Mouse (Mus musculus) stomach, embryonic 16.5 days (tissue): ENCODE measurements around the gene Mybpc2. TPM values are rescaled to one million over a fixed set of nuclear protein-coding genes. Genes with fewer than 3 reads are reported as not detected.

ENCODE experiments used
- ATAC-seq: fragments of 200-750 bp; cut with Nextera tagmentation; 2 replicates; pipeline ENCODE4 v1.8.0; 2017; ENCODE audit warnings: moderate number of reproducible peaks, moderate TSS enrichment; ENCODE audit not compliant: insufficient read depth, low FRiP score
- H3K27ac ChIP-seq: fragments of 300-500 bp; sonication (generic); 2 replicates; pipeline ENCODE4 v1.5.1; 2014; ENCODE audit warnings: low read length
- H3K27me3 ChIP-seq: fragments of 300-500 bp; sonication (generic); 2 replicates; pipeline ENCODE4 v1.6.1; 2014; ENCODE audit warnings: low read length, control low read depth, mixed read lengths; ENCODE audit not compliant: control insufficient read depth, insufficient read depth
- H3K36me3 ChIP-seq: fragments of 300-500 bp; sonication (generic); 2 replicates; pipeline ENCODE4 v1.6.1; 2014; ENCODE audit warnings: low read length; ENCODE audit not compliant: control insufficient read depth, insufficient read depth
- H3K4me1 ChIP-seq: fragments of 300-500 bp; sonication (generic); 2 replicates; pipeline ENCODE4 v1.6.1; 2014; ENCODE audit warnings: low read length, control low read depth, mixed read lengths; ENCODE audit not compliant: control insufficient read depth, insufficient read depth
- H3K4me2 ChIP-seq: fragments of 300-500 bp; sonication (generic); 2 replicates; pipeline ENCODE4 v1.6.1; 2014; ENCODE audit warnings: low read depth, low read length, mixed read lengths
- H3K4me3 ChIP-seq: fragments of 300-500 bp; sonication (generic); replicated peaks from 2 replicates; pipeline ENCODE4 v1.5.1; 2014; ENCODE audit warnings: mild to moderate bottlenecking, low read length
- H3K9ac ChIP-seq: fragments of 300-500 bp; sonication (generic); 2 replicates; pipeline ENCODE4 v1.6.1; 2014; ENCODE audit warnings: low read length
- H3K9me3 ChIP-seq: fragments of 300-500 bp; sonication (generic); replicated peaks from 2 replicates; pipeline ENCODE4 v1.6.1; 2016; ENCODE audit warnings: low read length, control low read depth; ENCODE audit not compliant: control insufficient read depth
- WGBS: fragments of 180-500 bp; shearing (Covaris S2); extraction: QIAGEN DNeasy Blood & Tissue Kit; methylation state at CpG from one replicate; pipeline ENCODE4 v1.1.7; 2014; 5-methylcytosine and 5-hydroxymethylcytosine counted together
- polyA plus RNA-seq: library from polyadenylated mRNA; unstranded; fragments of >200 nt; fragmentation: Nextera tagmentation; extraction: Ambion mirVana; gene quantifications from 2 replicates; pipeline ENCODE4 v1.2.1, GENCODE M21; 2015

The Mybpc2 gene
- polyA plus RNA-seq = 0.41 and 1.8 TPM in 2 replicates

- H3K4me1 ChIP-seq = peaks cover 10% of the 10 kb centered on the region; the same call in 1 of the 2 replicates
- WGBS = 36% methylated on average over 12 of the region's 12 CpGs
- H3K27ac ChIP-seq = no peak within 1 kb of the TSS
- H3K27me3 ChIP-seq = peaks cover 6% of the 10 kb centered on the region
- H3K9ac ChIP-seq = peak within 1 kb of the TSS; percentile 37
- no peaks in the 10 kb centered on the region for H3K36me3 ChIP-seq
- H3K4me3 ChIP-seq = peak within 1 kb of the TSS; percentile 16
- H3K4me2 ChIP-seq = peak within 1 kb of the TSS; percentile 37
- H3K9me3 ChIP-seq = no peaks in the 10 kb centered on the region
- ATAC-seq = no peak
These were observed at the start of gene Mybpc2 for GRCm38 (mm10) chr7:44524502-44524901. Gene Mybpc2 (minus strand): TSS chr7:44524656.

DNA sequence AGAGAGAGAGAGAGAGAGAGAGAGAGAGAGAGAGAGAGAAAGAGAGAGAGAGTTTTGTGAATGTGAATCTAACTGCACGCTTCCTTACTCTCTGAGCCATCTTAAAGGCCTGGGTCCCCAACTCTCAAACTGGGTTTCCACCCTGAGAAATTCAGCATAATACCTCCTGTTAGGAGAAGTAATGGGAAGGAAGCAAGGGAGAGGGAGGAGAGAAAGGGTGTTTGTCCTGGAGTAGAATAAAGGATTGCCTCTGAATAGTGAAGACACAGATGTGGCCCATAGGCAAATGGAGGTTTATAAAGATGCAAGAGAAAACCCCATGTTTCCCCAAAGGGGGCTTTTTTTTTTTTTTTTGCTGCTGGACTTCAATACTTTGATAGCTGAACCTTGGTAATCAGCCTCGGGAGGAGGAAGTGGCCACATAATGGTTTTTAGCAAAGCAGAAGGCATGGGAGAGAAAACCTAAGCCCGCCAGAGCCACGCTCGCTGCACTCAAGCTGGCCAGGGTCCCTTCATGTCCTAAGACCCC lies 48.6 kb upstream of the Mybpc2 start:
- WGBS = 74% methylated on average over 5 of the region's 5 CpGs
- peaks cover 8% of the 10 kb centered on the region; the same call in 1 of the 2 replicates for H3K27me3 ChIP-seq
- ATAC-seq = no peak

DNA sequence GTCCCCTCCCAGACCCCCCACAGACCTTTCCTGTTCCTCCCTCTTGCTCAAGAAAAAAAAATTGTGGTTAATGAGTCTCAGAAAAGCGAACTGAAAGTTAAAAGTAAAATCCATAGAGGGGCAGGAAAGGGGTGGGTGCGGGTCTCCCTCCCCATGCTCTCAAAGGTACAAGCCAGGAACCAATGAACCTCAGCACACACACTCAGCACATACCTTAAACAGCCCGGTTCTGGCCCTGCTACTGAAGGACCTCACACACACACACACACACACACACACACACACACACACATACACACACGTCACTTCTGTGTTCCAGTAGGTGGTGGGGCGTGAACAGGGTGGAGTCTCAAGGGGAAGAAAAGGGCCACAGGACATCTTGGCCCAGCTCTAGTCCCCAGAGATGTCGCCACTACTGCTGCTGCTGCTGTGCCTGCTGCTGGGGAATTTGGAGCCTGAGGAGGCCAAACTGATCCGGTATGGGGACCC lies 47.8 kb upstream of the Mybpc2 start, which contains the start of gene Napsa:
Gene Napsa, plus strand, starts transcription at position 168 of the 489 bp plus-strand sequence.
- Histone ChIP-seq H3K4me3 (no peak within 1 kb of the TSS), H3K4me1 (no peaks in the 10 kb centered on the region), H3K9me3 (no peaks in the 10 kb centered on the region), H3K27ac (no peak within 1 kb of the TSS), H3K27me3 (peaks cover 8% of the 10 kb centered on the region; the same call in 1 of the 2 replicates), H3K9ac (no peak within 1 kb of the TSS), H3K4me2 (no peak within 1 kb of the TSS), H3K36me3 (no peaks in the 10 kb centered on the region)
- no peak for ATAC-seq
- WGBS = 40% methylated on average over 7 of the region's 7 CpGs

More for the DNA sequence above, 48.6 kb upstream of the Mybpc2 start:
- Histone ChIP-seq H3K9me3 (no peaks in the 10 kb centered on the region), H3K9ac (no peak overlapping the region), H3K27ac (no peak overlapping the region), H3K4me3 (no peak overlapping the region), H3K36me3 (no peaks in the 10 kb centered on the region), H3K4me2 (no peak overlapping the region), H3K4me1 (no peaks in the 10 kb centered on the region)

DNA sequence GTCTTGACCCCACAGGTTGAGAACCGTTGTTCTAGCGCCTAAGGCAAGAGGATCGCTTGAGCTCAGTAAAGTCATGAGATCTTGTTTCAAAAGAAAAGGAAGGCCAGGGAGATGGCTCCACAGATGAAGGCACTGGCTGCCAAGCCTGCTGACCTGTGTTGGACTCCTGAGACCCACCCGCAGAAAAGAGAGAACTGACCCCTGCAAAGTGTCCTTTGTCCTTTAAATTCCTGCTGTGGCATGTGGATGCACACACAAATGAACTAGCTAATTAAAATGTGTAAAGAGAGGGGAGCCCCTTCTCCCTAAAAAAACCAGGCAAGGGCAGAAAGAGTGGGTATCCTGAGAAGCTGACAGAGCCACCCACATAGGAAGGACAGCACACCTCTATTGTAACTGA lies 47.4 kb upstream of the Mybpc2 start:
- H3K9ac ChIP-seq = no peak overlapping the region
- no peak overlapping the region for H3K4me2 ChIP-seq
- peaks cover 8% of the 10 kb centered on the region; the same call in 1 of the 2 replicates for H3K27me3 ChIP-seq
- WGBS = 63% methylated on average over 4 of the region's 4 CpGs
- no peak for ATAC-seq
- no peaks in the 10 kb centered on the region for H3K4me1 ChIP-seq
- H3K36me3 ChIP-seq = no peaks in the 10 kb centered on the region
- no peak overlapping the region for H3K27ac ChIP-seq
- no peak overlapping the region for H3K4me3 ChIP-seq
- no peaks in the 10 kb centered on the region for H3K9me3 ChIP-seq

DNA sequence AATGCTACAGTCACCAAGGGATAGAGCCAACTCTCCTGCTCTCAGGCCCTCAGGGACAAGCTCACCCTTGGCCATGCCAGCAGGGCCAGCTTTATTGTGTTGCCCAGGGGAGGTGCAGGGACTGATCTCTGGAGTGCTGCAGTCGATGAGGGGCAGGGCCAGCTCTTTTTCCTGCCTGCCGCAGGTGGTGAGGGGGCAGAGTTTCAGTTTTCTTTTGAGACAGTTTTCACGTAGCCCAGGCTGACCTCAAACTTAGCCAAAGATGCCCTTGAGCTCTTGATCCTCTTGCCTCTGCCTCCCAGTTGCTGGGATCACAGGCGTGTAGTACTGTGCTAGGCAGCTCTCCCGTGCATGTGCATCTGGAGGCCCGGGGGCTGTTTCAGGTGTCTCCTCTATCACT lies 46.5 kb upstream of the Mybpc2 start:
- Histone ChIP-seq H3K9ac (no peak overlapping the region), H3K4me2 (no peak overlapping the region), H3K27ac (no peak overlapping the region), H3K27me3 (peaks cover 8% of the 10 kb centered on the region; the same call in 1 of the 2 replicates), H3K9me3 (no peaks in the 10 kb centered on the region), H3K4me1 (no peaks in the 10 kb centered on the region), H3K4me3 (no peak overlapping the region), H3K36me3 (no peaks in the 10 kb centered on the region)
- ATAC-seq = no peak
- 80% methylated on average over 6 of the region's 6 CpGs for WGBS

GRCm38 (mm10) chr7:44568803-44569202 lies 44.3 kb upstream of the Mybpc2 start:
- Histone ChIP-seq H3K27me3 (peaks cover 8% of the 10 kb centered on the region; the same call in 1 of the 2 replicates), H3K4me2 (no peak overlapping the region), H3K36me3 (no peaks in the 10 kb centered on the region), H3K4me1 (no peaks in the 10 kb centered on the region), H3K27ac (no peak overlapping the region), H3K4me3 (no peak overlapping the region), H3K9me3 (no peaks in the 10 kb centered on the region), H3K9ac (no peak overlapping the region)
- WGBS = 51% methylated on average over 9 of the region's 9 CpGs
- ATAC-seq = no peak

- WGBS = 69% methylated on average over 6 of the region's 6 CpGs
- ATAC-seq = no peak
- no peaks in the 10 kb centered on the region for H3K9me3 ChIP-seq
- no peaks in the 10 kb centered on the region for H3K36me3 ChIP-seq
- H3K27ac ChIP-seq = no peak overlapping the region
- H3K4me2 ChIP-seq = no peak overlapping the region
- H3K9ac ChIP-seq = no peak overlapping the region
- H3K27me3 ChIP-seq = peaks cover 8% of the 10 kb centered on the region; the same call in 1 of the 2 replicates
- no peak overlapping the region for H3K4me3 ChIP-seq
- H3K4me1 ChIP-seq = no peaks in the 10 kb centered on the region
These were observed 41.0 kb upstream of the Mybpc2 start for GRCm38 (mm10) chr7:44565414-44565813.

DNA sequence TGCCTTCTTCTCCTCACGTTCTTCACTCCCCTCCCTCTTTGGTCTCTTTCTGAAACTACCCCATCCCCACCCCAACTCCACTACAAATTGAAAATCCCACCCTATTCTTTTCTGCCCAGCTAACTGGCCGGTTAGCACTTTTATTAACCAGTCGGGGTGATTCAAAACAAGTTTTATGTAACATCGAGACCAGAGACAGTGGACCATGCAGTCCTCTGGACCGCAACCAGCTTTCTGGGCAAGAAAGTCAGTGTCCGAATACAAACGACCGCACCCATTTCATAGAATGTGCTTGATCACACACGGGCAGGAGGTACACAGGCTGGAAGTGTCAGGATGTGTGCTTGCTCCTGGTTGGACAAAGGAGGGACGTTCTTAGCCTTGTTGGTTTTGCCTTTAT lies 40.0 kb upstream of the Mybpc2 start:
- Histone ChIP-seq H3K9ac (no peak overlapping the region), H3K4me1 (no peaks in the 10 kb centered on the region), H3K27me3 (peaks cover 8% of the 10 kb centered on the region; the same call in 1 of the 2 replicates), H3K9me3 (no peaks in the 10 kb centered on the region), H3K27ac (no peak overlapping the region), H3K4me2 (no peak overlapping the region), H3K36me3 (no peaks in the 10 kb centered on the region), H3K4me3 (no peak overlapping the region)
- 82% methylated on average over 10 of the region's 10 CpGs for WGBS
- no peak for ATAC-seq

DNA sequence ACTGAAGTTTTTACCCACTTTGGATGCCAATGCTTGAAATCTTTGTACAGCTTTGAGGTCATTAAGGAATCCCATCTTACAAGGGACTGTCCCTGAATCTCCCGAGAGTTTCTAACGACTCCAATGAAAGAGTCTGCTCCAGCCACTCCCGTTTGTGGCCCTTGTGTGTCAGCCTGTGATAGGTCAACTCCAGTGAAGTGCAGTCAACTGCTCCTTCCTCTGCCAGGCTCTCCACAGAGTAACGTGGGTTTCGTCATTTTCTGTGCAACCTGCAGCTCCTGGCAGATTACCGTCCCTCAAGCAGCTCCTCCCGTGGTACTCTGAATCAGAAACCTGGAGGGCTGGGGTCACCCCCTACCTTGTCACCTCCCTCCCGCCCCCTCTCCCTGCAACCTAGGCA lies 38.8 kb upstream of the Mybpc2 start:
- Histone ChIP-seq H3K36me3 (no peaks in the 10 kb centered on the region), H3K27ac (no peak overlapping the region), H3K9me3 (no peaks in the 10 kb centered on the region), H3K4me3 (no peak overlapping the region), H3K27me3 (no peaks in the 10 kb centered on the region), H3K4me2 (no peak overlapping the region), H3K9ac (no peak overlapping the region), H3K4me1 (no peaks in the 10 kb centered on the region)
- 47% methylated on average over 8 of the region's 8 CpGs for WGBS
- ATAC-seq = no peak
